Mouse (Mus musculus): Measurements from ENCODE around the gene Lypla2. TPM values are rescaled to one million over a fixed set of nuclear protein-coding genes. Genes with fewer than 3 reads are reported as not detected.

The Lypla2 gene
- 29.3 and 29.8 TPM in 2 replicates for polyA plus RNA-seq (2012; ENCODE audit: insufficient read depth, insufficient read length, missing spikeins)

DNA sequence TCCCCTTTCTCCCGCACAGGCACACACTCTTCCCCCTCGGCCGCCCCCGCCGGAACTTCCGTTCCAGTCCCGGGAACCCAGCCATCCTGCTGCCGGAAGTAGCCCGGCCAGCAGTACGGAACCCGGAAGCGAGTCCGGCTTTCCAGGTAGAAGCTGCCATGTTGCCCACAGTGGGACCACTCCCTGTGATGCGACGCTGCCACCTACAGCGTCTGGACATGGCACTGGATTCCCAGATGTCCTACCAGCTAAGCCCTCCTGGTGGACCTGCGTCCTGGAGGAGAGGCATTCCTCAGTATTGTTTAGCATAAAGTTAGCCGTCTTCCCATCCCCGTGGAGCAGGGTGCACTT is at the start of gene Lypla2:
Gene Lypla2, minus strand, starts transcription at position 71 of the 351 bp plus-strand sequence.
- Histone ChIP-seq H3K4me3 (ENCODE audit: insufficient read depth, low read depth, low read length) (peak within 1 kb of the TSS; percentile 69), H3K4me1 (ENCODE audit: control insufficient read depth, insufficient read depth, insufficient read length, low read length) (peaks cover 3% of the 10 kb centered on the region; the same call in 1 of the 2 replicates), H3K27ac (replicated peaks; ENCODE audit: low read depth, low read length) (peak within 1 kb of the TSS; percentile 27; the same call in 1 of the 2 replicates)

DNA sequence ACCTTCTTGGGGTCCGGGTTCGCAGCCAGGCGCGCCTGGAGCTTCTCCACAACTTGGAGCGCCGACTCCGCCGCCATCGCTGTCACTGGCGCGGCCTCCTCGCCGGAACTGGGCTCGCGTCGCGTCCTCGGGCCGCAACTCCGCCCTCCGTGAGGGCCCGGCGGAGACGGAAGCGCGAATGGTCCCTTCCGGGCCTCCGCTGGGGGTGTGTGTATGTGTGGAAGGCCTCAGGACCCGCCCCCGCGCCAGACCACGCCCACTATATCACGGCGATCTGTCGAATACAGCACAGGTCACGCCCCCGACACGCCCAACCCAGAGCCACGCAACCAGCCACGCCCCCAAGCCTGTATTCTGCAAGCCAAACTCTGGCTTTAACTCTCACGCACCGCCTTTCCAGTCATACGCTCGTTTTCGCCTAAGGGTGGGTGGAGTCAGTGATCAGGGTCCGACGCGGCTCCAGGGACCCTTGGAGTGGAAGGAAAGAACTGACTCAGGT is 49.2 kb upstream of the Lypla2 start, which contains the start of gene Eloa:
Gene Eloa, minus strand, starts transcription at position 215 of the 499 bp plus-strand sequence.
- peak within 1 kb of the TSS; percentile 92 for H3K4me3 ChIP-seq (ENCODE audit: insufficient read depth, low read depth, low read length)
- peaks cover 9% of the 10 kb centered on the region; the same call in 1 of the 2 replicates for H3K4me1 ChIP-seq (ENCODE audit: control insufficient read depth, insufficient read depth, insufficient read length, low read length)
- H3K27ac ChIP-seq (replicated peaks; ENCODE audit: low read depth, low read length) = peak within 1 kb of the TSS; percentile 48

- Histone ChIP-seq H3K4me3 (ENCODE audit: insufficient read depth, low read depth, low read length) (peak overlapping the region; percentile 92), H3K27ac (replicated peaks; ENCODE audit: low read depth, low read length) (peak overlapping the region; percentile 48), H3K4me1 (ENCODE audit: control insufficient read depth, insufficient read depth, insufficient read length, low read length) (peaks cover 12% of the 10 kb centered on the region; the same call in 1 of the 2 replicates)
Observed at GRCm38 (mm10) chr4:136020743-136021548, 48.5 kb upstream of the Lypla2 start.

DNA sequence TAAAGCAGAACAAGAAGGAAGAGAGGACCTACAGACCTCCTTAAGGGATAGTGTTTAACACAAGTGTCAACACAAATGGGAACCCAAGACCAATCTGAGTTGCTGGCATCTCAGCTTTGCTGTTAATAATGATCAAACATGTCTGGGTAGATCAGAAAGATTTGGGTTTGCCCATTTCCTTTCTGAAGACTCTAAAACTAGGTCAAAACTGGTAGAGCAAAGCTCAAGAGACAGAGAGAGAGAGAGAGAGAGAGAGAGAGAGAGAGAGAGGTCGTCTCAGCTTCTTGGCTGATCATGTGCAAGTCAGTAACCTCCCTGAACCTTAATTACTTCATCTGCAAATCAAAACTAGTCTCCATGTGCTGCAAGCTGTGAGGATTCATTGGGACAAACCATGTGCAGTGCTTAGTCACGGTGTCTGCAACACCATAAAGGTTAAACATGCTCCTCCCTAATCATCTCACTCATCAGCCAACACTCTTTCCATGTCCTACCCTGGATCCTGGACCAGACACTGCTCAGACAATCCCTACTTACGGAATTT is 43.7 kb upstream of the Lypla2 start:
- no peak overlapping the region for H3K4me3 ChIP-seq (ENCODE audit: insufficient read depth, low read depth, low read length)
- H3K27ac ChIP-seq (replicated peaks; ENCODE audit: low read depth, low read length) = no peak overlapping the region
- H3K4me1 ChIP-seq (ENCODE audit: control insufficient read depth, insufficient read depth, insufficient read length, low read length) = peaks cover 12% of the 10 kb centered on the region; the same call in 1 of the 2 replicates

DNA sequence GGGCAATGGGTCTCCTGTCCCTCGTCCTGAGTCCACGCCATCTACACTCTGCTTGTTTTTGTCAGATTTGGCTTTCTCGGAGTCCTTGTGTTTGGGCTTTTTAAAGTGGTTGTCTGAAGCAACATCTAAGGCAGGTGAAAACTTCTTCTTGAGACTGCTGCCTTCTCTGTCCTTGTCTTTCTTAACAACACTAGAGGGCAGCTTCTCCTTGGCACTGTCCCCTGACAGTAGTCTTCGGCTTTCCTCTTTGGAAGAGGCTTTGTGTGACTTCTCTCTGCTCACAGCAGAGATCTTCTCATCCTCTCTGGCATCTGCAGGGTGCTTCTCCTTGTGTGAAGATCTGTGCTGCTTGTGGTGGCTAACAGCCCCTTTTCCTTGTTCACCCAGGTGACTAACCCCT is 38.2 kb upstream of the Lypla2 start:
- no peak overlapping the region for H3K27ac ChIP-seq (replicated peaks; ENCODE audit: low read depth, low read length)
- no peak overlapping the region for H3K4me3 ChIP-seq (ENCODE audit: insufficient read depth, low read depth, low read length)
- H3K4me1 ChIP-seq (ENCODE audit: control insufficient read depth, insufficient read depth, insufficient read length, low read length) = no peaks in the 10 kb centered on the region

GRCm38 (mm10) chr4:136008782-136009447 is 36.5 kb upstream of the Lypla2 start:
- no peak overlapping the region for H3K4me3 ChIP-seq (ENCODE audit: insufficient read depth, low read depth, low read length)
- no peaks in the 10 kb centered on the region for H3K4me1 ChIP-seq (ENCODE audit: control insufficient read depth, insufficient read depth, insufficient read length, low read length)
- H3K27ac ChIP-seq (replicated peaks; ENCODE audit: low read depth, low read length) = no peak overlapping the region

DNA sequence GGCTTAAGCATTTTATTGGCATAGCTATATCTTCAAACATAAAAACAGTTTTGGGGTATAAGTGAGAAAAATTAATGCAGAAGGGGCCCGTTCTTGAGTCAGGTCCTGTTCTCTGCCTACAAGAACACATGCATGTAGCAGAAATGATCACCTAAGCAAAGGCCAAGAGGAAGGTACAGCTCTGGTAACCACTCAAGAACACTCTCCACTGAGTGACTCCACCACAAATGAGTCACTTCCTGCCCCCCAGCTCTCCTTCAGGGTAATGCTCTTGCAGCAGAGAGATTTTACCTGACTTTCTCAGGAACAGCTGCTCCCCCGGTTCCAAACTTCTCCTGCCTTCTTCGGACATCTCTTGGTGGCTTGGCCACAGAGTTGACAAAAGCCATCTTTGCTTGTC is 34.4 kb upstream of the Lypla2 start:
- Histone ChIP-seq H3K27ac (replicated peaks; ENCODE audit: low read depth, low read length) (no peak overlapping the region), H3K4me1 (ENCODE audit: control insufficient read depth, insufficient read depth, insufficient read length, low read length) (no peaks in the 10 kb centered on the region), H3K4me3 (ENCODE audit: insufficient read depth, low read depth, low read length) (no peak overlapping the region)

DNA sequence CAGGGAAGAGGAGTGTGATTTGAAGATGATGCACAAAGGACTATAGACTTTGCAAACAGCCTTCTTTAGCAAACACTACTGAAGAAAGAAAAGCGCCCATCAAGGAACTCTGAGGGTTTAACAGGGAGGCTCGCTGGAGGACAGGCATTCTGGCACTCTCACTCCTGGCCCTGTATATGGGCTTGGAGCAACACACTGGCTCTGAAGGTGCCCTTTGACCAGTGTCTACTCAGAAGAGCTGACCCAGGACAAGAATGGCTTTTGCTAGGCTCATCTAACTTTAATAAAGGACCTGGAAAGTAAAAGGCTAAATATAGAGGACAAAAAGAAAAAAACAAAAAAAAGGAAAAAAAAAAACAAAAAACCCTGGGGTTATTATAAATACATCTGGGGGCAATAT is 32.5 kb upstream of the Lypla2 start:
- no peak overlapping the region for H3K27ac ChIP-seq (replicated peaks; ENCODE audit: low read depth, low read length)
- no peak overlapping the region for H3K4me3 ChIP-seq (ENCODE audit: insufficient read depth, low read depth, low read length)
- no peaks in the 10 kb centered on the region for H3K4me1 ChIP-seq (ENCODE audit: control insufficient read depth, insufficient read depth, insufficient read length, low read length)

GRCm38 (mm10) chr4:136004107-136004675 is 31.8 kb upstream of the Lypla2 start:
- Histone ChIP-seq H3K27ac (replicated peaks; ENCODE audit: low read depth, low read length) (no peak overlapping the region), H3K4me1 (ENCODE audit: control insufficient read depth, insufficient read depth, insufficient read length, low read length) (no peaks in the 10 kb centered on the region), H3K4me3 (ENCODE audit: insufficient read depth, low read depth, low read length) (no peak overlapping the region)

GRCm38 (mm10) chr4:135995118-135995517 is 22.7 kb upstream of the Lypla2 start:
- Histone ChIP-seq H3K27ac (replicated peaks; ENCODE audit: low read depth, low read length) (no peak overlapping the region), H3K4me1 (ENCODE audit: control insufficient read depth, insufficient read depth, insufficient read length, low read length) (no peaks in the 10 kb centered on the region), H3K4me3 (ENCODE audit: insufficient read depth, low read depth, low read length) (no peak overlapping the region)

DNA sequence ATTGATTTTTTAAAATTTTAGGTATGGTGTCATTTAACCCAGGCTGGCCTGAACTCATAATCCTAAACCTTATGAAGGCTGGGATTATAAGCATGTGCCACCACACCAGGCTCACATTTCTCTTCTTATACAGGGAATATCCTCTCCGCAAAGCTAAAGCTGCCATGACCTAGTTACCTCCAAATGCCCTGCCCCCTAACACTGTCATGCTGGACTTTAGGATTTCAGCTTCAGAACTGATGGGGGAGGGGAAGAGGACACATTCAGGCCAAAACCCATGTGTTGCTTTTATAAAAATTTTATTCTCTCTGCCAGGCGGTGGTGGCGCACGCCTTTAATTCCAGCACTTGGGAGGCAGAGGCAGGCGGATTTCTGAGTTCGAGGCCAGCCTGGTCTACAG is 21.5 kb upstream of the Lypla2 start:
- no peak overlapping the region for H3K4me3 ChIP-seq (ENCODE audit: insufficient read depth, low read depth, low read length)
- no peak overlapping the region for H3K27ac ChIP-seq (replicated peaks; ENCODE audit: low read depth, low read length)
- no peaks in the 10 kb centered on the region for H3K4me1 ChIP-seq (ENCODE audit: control insufficient read depth, insufficient read depth, insufficient read length, low read length)

GRCm38 (mm10) chr4:135987714-135988113 is 15.3 kb upstream of the Lypla2 start:
- Histone ChIP-seq H3K27ac (replicated peaks; ENCODE audit: low read depth, low read length) (no peak overlapping the region), H3K4me1 (ENCODE audit: control insufficient read depth, insufficient read depth, insufficient read length, low read length) (peaks cover 3% of the 10 kb centered on the region; the same call in 1 of the 2 replicates), H3K4me3 (ENCODE audit: insufficient read depth, low read depth, low read length) (peak overlapping the region; percentile 76; the same call in 1 of the 2 replicates)

DNA sequence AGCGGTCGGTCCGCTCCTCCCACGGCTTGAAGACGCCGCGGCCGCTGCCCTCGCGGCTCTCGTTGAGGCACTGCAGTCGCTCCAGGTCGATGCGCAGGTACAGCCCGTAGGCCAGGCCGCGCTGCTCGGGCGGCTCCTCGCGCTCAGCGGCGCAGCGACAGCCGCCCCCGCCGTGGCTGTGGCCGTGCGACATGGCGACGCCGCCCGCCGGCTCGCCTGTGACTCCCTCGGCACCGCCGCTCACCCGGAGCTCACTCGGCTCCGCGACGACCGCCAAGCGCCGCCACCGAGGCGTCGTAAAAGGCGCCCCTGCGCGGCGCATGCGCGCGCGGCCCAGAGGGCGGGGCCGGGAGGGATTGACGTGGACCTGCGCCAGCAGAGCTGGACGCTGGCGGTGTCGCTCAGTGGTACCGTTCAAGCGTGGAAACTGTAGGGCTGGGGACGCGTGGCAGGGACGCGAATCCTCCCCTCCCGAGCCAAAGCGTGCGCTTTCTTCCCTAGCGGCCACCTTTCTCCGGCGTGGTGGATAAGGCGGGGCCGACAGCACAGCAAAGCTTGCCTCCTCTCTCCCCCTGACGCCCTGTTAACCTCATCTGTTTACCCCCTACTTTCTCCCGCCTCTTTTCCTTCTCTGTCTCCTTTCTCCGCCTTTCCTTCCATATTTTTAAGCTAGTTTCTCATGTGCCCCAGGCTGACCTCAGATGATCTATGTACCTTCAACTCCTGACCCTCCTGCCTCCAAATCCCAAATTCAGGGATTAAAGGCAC is 14.7 kb upstream of the Lypla2 start, which contains the start of gene Pithd1:
Gene Pithd1, minus strand, starts transcription at position 322 of the 768 bp plus-strand sequence.
- H3K4me1 ChIP-seq (ENCODE audit: control insufficient read depth, insufficient read depth, insufficient read length, low read length) = peaks cover 3% of the 10 kb centered on the region; the same call in 1 of the 2 replicates
- H3K4me3 ChIP-seq (ENCODE audit: insufficient read depth, low read depth, low read length) = peak within 1 kb of the TSS; percentile 76
- H3K27ac ChIP-seq (replicated peaks; ENCODE audit: low read depth, low read length) = peak within 1 kb of the TSS; percentile 81

DNA sequence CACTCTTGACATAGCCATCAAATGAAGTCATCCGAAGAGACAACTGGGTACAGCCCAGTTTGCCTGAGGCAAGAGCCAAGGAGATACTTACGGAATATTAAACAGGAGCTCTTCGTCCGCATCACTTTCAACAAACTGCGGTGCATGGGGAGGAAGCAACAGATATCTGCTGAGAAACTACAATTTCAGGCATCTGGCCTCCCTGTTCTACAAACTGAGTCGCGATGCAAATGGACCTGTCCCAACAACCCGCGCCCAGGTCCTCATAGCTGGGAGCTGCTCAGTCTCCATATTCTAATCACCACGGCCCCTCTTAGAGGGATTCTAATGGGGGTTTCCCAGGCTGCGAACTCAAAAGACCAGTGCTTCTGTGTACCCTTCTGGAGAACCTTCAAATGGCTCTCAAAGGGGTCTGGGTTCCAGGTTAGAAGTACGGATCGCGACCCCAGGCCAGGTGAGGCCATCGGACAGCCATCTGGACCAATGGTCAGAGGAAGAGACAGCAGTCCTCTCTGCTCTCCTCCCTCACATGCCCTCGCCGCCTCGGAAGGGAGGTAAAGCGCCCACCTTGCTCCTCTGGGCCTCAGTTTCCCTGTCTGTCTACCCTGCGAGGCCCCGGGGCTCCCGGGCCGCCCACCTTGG is 14.0 kb upstream of the Lypla2 start:
- peaks cover 3% of the 10 kb centered on the region; the same call in 1 of the 2 replicates for H3K4me1 ChIP-seq (ENCODE audit: control insufficient read depth, insufficient read depth, insufficient read length, low read length)
- H3K4me3 ChIP-seq (ENCODE audit: insufficient read depth, low read depth, low read length) = peak overlapping the region; percentile 65
- no peak overlapping the region for H3K27ac ChIP-seq (replicated peaks; ENCODE audit: low read depth, low read length)
